Mouse (Mus musculus) stomach, postnatal 0 days (tissue): ENCODE results near the gene Cks1b.
A peak's percentile ranks its signal among the peaks of the same experiment; 100 is the strongest.

Experiments used
- CTCF ChIP-seq: IDR thresholded peaks from 2 replicates; pipeline ENCODE4 v1.5.1; 2016; ENCODE audit warnings: antibody characterized with exemption, low read depth, mild to moderate bottlenecking, moderate library complexity
- EP300 ChIP-seq: optimal IDR thresholded peaks from 2 replicates; pipeline ENCODE3; 2016; ENCODE audit warnings: antibody characterized with exemption

GRCm38 (mm10) chr3:89430171-89431159, 12.3 kb upstream of the Cks1b start, which contains the start of gene Pygo2:
- peak; percentile 36; the same call in 1 of the 2 replicates for TF ChIP-seq CTCF
- no peak for TF ChIP-seq EP300
